Mouse (Mus musculus): Measurements from ENCODE around the gene Bcl2l1. TPM values are rescaled to one million over a fixed set of nuclear protein-coding genes. Genes with fewer than 3 reads are reported as not detected.
A peak's percentile ranks its signal among the peaks of the same experiment; 100 is the strongest.

Bcl2l1 gene
- polyA plus RNA-seq, 1 experiment from 2014 or later, result 125 TPM

DNA sequence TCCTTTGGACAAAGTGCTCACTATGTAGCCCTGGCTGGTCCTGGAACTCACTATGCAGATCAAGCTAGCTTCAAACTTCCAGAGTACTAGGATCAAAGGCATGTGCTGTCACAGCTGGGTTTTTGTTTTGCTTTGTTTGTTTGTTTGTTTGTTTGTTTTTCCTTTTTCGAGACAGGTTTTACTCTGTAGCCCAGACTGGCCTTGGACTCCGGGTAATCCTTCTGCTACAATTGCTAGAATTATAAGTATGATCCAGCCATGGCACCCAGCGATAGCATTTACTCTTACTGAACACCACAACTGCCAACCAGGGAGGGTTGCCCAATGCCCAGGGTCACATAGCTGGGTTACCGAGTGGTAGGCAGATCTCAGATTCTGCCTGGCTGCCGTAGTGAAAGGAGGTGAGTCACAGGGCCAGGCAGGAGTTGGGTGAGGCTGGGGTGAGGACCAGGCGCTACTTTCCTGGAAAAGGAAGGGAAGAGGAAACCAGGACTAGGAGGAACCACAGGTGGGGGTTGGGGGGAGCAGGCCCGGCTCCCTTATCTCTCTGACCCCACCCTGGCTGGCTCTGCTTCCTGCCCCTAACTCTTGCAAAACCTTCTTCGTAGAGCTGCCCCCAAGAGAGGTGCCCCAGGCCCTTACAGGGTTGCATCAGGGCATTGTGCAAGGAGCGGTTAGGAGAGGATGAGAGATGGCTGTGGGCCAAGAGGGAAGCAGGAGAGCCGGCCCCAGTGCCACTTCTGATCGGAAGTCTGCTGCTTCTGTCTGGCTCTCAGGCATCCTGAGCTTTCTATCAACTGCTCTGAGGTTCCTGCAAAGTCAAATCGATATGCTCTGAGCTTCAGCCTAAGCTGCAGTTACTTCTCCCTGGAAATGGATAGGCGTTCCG is 90.1 kb downstream of the Bcl2l1 start:
- H3K9me3 ChIP-seq (replicated peaks), result no peaks in the 10 kb centered on the region
- no peaks in the 10 kb centered on the region for H3K36me3 ChIP-seq
- 48% methylated on average over 14 of the region's 14 CpGs for WGBS
- H3K4me3 ChIP-seq (replicated peaks), result no peak overlapping the region
- ATAC-seq (ENCODE audit: low FRiP score), result peak; percentile 19; the same call in 1 of the 2 replicates
- no peaks in the 10 kb centered on the region for H3K27me3 ChIP-seq (replicated peaks)
- H3K27ac ChIP-seq (replicated peaks), result peak overlapping the region; percentile 58; the same call in 1 of the 2 replicates
- no peak overlapping the region; the same call in 1 of the 2 replicates for H3K9ac ChIP-seq (replicated peaks)
- peaks cover 34% of the 10 kb centered on the region for H3K4me1 ChIP-seq
- peak overlapping the region; percentile 19 for H3K4me2 ChIP-seq

DNA sequence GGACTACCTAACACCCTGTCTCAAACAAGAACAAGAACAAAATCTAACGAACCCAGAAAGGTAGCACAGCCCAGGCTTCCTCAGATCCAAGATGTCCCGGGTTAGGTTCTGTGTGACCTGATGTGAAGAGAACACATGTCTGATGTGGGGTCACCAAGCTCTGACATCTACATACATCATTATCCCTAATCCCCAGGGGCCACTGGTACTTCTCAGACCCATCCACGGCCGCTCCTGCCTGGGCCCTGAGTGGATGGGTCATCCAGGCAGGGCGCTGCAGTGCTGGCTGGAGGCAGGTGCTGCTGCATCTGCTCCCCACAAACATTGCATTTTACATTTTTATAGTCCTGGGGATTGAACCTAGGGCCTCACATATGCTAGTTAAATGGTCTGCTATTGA is 91.0 kb downstream of the Bcl2l1 start:
- peaks cover 43% of the 10 kb centered on the region for H3K4me1 ChIP-seq
- no peaks in the 10 kb centered on the region for H3K9me3 ChIP-seq (replicated peaks)
- H3K27ac ChIP-seq (replicated peaks), result no peak overlapping the region; the same call in 1 of the 2 replicates
- no peaks in the 10 kb centered on the region for H3K27me3 ChIP-seq (replicated peaks)
- ATAC-seq (ENCODE audit: low FRiP score), result no peak
- H3K4me3 ChIP-seq (replicated peaks), result no peak overlapping the region
- WGBS, result 57% methylated on average over 5 of the region's 5 CpGs
- no peaks in the 10 kb centered on the region for H3K36me3 ChIP-seq
- H3K9ac ChIP-seq (replicated peaks), result no peak overlapping the region
- no peak overlapping the region for H3K4me2 ChIP-seq

DNA sequence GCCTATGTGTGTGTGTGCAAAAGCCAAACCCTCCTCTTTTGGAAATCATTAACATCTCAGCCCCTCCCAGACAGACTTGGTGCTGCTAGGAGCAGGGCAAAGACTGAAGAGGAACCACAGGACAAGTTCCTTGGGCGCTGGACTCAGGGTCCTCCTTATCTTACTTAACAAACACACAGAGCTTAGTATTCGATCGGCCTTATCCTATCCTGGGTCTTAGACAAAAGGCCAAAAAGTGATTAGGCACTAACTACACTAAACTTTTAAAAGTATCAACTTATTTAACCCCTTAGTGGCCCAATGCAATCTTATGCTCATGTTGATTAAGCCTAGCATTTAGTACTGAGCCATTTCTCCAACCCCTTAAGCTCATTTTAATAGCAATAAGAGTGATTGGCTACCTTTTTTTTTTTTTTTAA is 91.7 kb downstream of the Bcl2l1 start:
- WGBS, result 34% methylated on average over 3 of the region's 3 CpGs
- ATAC-seq (ENCODE audit: low FRiP score), result no peak
- Histone ChIP-seq H3K36me3 (no peaks in the 10 kb centered on the region), H3K9ac (replicated peaks) (no peak overlapping the region), H3K27ac (replicated peaks) (peak overlapping the region; percentile 77; the same call in 1 of the 2 replicates), H3K4me2 (peak overlapping the region; percentile 90), H3K9me3 (replicated peaks) (no peaks in the 10 kb centered on the region), H3K4me3 (replicated peaks) (no peak overlapping the region), H3K27me3 (replicated peaks) (no peaks in the 10 kb centered on the region), H3K4me1 (peaks cover 49% of the 10 kb centered on the region)

DNA sequence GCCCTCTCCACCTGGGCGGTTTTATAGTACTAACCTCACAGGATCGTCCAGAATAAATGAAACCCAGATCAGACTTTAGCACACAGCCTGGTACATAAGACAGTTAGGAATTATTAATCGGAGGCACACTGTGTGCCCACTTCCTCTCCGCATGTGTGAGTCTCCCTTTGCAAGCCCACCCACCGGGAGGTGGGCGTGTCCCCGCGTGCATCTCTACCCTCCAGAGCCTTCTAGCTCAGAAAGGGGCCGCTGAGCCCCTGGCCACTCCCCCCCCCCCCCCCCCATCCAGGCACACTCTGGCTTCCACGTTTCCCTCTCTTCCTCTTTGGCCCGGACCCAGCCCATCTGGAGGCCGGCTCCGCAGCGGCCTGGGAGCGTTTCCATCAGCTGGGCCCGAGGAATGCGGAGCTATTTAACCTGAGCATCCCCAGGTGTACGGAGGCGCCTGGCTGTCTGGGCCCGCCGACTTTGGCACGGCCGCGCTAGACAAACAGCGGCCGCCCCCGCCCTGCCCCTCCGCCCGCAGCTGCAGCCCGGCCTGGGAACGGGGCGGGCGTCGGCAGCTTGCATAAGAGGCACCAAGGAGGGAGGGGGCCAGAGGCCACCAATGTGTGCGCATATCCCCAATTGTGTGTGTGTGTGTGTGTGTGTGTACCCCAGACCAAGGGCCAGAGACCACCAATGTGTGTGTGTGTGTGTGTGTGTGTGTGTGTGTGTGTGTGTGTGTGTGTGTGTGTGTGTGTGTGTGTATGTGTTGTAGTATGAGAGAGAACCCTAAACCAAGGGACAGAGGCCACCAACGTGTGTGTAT is 92.3 kb downstream of the Bcl2l1 start:
- Histone ChIP-seq H3K36me3 (no peaks in the 10 kb centered on the region), H3K4me3 (replicated peaks) (peak overlapping the region; percentile 43), H3K9me3 (replicated peaks) (no peaks in the 10 kb centered on the region), H3K4me1 (peaks cover 56% of the 10 kb centered on the region), H3K4me2 (peak overlapping the region; percentile 90), H3K27ac (replicated peaks) (peak overlapping the region; percentile 77), H3K27me3 (replicated peaks) (no peaks in the 10 kb centered on the region), H3K9ac (replicated peaks) (peak overlapping the region; percentile 39)
- peak; percentile 3; the same call in 1 of the 2 replicates for ATAC-seq (ENCODE audit: low FRiP score)
- WGBS, result 2% methylated on average over 36 of the region's 36 CpGs

DNA sequence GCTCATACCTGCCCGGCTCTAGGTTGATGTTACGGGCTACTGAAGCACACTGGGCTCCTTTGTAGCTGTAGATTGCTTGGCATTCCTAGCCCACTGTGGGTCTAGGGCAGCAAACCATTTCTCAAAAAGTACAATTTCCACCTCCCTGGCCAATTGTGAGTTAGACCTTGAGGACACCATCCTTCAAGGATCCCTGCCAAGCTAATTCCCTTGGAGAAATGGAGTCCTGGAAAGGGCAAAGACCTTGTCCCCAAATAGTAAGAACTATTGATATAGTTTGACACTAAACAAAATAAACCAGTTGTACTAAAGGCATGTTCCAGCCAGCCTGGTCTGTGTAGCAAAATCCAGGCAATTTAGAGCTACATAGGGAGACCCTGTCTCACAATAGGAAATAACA is 93.2 kb downstream of the Bcl2l1 start:
- Histone ChIP-seq H3K36me3 (no peaks in the 10 kb centered on the region), H3K27me3 (replicated peaks) (0 out of 2 replicates have a peak, but pooled peaks cover 1% of the 10 kb centered on the region), H3K4me3 (replicated peaks) (peak overlapping the region; percentile 53), H3K4me1 (peaks cover 58% of the 10 kb centered on the region), H3K27ac (replicated peaks) (peak overlapping the region; percentile 77), H3K9me3 (replicated peaks) (no peaks in the 10 kb centered on the region), H3K4me2 (peak overlapping the region; percentile 90), H3K9ac (replicated peaks) (no peak overlapping the region)
- ATAC-seq (ENCODE audit: low FRiP score), result no peak
- 65% methylated on average over 2 of the region's 2 CpGs for WGBS

DNA sequence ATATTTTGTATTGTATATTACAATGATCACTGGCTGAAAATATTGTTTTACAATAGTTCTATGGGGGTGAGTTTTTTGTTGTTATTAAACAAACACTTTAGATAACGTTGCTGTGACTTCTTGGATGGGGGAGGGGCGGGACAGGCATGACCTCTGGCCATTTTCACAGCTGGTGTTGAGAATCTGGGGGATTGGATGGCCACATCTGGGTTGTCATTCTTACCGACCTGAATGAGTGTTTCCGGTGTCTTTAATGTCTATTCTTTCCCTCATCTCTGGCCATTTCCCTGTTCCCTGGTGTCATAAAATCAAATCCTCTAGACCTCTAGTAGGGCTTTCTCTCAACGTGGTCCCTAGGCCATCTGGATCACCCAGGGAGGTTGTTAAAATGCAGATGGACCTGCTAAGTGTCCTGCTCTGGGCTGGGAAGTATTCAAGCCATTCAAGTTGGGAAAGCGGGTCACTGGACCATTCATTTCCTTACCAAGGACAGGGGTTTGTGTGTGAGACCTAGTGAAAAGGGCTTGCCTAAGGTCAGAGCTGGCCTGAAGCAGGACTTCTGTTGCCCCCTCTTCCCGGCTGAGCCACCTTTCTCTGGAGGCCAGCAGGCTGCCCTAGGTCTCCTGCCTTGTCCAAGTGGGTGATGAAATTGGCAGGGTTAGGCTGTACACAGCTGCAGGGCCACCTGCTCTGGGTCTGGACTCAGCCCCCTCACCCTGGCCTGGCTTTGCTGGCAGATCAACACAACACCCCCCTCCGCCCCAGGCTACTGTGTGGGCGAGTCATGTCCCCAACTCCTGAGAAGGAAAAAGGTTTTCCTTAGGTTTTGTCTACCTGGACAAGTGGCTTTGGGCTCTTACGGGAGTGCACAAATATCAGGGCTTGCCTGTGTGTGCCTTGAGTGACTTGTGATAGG is 94.0 kb downstream of the Bcl2l1 start:
- no peaks in the 10 kb centered on the region for H3K36me3 ChIP-seq
- H3K27me3 ChIP-seq (replicated peaks), result 0 out of 2 replicates have a peak, but pooled peaks cover 3% of the 10 kb centered on the region
- WGBS, result 16% methylated on average over 10 of the region's 10 CpGs
- no peaks in the 10 kb centered on the region for H3K9me3 ChIP-seq (replicated peaks)
- peak overlapping the region; percentile 77 for H3K27ac ChIP-seq (replicated peaks)
- ATAC-seq (ENCODE audit: low FRiP score), result no peak
- peaks cover 58% of the 10 kb centered on the region for H3K4me1 ChIP-seq
- peak overlapping the region; percentile 90 for H3K4me2 ChIP-seq
- peak overlapping the region; percentile 53 for H3K4me3 ChIP-seq (replicated peaks)
- peak overlapping the region; percentile 63 for H3K9ac ChIP-seq (replicated peaks)

DNA sequence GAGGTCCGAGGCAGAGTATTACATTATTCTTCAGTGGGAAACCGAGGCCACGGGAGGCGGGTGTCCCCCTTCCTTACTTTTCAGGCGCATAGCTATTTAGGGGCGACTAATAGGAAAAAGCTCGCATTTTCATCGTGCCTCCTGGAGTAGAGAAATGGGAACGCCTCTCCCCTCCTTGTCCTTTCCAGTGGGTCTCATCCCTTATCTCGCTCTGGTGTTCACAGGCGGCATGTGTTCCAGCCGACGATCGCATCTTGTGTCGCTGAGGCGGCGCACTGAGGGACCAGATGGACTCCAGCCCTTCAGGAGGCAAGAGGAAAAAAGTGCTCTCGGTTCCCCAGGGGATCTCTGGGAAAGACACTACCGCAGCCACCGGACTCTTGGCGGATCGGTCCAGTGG is 94.8 kb downstream of the Bcl2l1 start:
- Histone ChIP-seq H3K4me1 (peaks cover 52% of the 10 kb centered on the region), H3K9ac (replicated peaks) (peak overlapping the region; percentile 63), H3K27ac (replicated peaks) (peak overlapping the region; percentile 81), H3K36me3 (no peaks in the 10 kb centered on the region), H3K9me3 (replicated peaks) (no peaks in the 10 kb centered on the region), H3K27me3 (replicated peaks) (0 out of 2 replicates have a peak, but pooled peaks cover 3% of the 10 kb centered on the region), H3K4me3 (replicated peaks) (peak overlapping the region; percentile 53), H3K4me2 (peak overlapping the region; percentile 90)
- ATAC-seq (ENCODE audit: low FRiP score), result no peak
- under 1% methylated on average over 22 of the region's 22 CpGs for WGBS

DNA sequence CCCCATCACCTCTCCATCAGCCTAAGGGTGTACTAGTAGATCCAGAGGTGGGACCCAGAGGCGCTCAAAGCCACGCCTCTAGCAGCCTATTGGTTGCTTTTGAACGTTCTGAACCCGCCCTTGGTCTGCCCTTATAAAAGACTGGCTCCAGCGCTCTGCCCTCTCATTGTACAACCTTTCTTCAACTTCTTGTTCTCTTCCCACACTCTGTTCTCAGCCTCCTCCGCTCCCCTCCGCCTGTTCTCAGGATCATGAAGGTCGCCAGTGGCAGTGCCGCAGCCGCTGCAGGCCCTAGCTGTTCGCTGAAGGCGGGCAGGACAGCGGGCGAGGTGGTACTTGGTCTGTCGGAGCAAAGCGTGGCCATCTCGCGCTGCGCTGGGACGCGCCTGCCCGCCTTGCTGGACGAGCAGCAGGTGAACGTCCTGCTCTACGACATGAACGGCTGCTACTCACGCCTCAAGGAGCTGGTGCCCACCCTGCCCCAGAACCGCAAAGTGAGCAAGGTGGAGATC is 95.4 kb downstream of the Bcl2l1 start, which contains the start of gene Id1:
Gene Id1, plus strand, starts transcription at position 162 of the 512 bp plus-strand sequence.
- peak; percentile 70 for ATAC-seq (ENCODE audit: low FRiP score)
- no peaks in the 10 kb centered on the region for H3K9me3 ChIP-seq (replicated peaks)
- H3K4me2 ChIP-seq, result peak within 1 kb of the TSS; percentile 90
- H3K27ac ChIP-seq (replicated peaks), result peak within 1 kb of the TSS; percentile 82
- peak within 1 kb of the TSS; percentile 53 for H3K4me3 ChIP-seq (replicated peaks)
- peaks cover 46% of the 10 kb centered on the region for H3K4me1 ChIP-seq
- H3K27me3 ChIP-seq (replicated peaks), result 0 out of 2 replicates have a peak, but pooled peaks cover 3% of the 10 kb centered on the region
- H3K36me3 ChIP-seq, result no peaks in the 10 kb centered on the region
- H3K9ac ChIP-seq (replicated peaks), result peak within 1 kb of the TSS; percentile 63
- under 1% methylated on average over 28 of the region's 28 CpGs for WGBS

DNA sequence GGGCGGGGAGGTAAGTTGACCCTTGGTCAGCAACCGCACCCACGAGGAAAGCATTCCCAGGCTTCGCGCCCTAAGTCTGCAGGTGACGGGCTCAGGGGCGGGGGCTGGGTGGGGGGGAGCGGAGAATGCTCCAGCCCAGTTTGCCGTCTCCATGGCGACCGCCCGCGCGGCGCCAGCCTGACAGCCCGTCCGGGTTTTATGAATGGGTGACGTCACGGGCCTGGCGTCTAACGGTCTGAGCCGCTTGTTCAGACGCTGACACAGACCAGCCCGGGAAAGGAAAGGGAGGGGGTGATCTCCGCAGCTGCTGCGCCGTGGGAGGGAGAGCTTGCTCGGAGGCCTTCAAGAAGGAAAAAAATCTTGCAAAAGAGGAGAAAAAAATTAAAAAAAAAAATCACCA is 96.5 kb downstream of the Bcl2l1 start:
- H3K9me3 ChIP-seq (replicated peaks), result no peaks in the 10 kb centered on the region
- peak; percentile 90 for ATAC-seq (ENCODE audit: low FRiP score)
- H3K4me3 ChIP-seq (replicated peaks), result peak overlapping the region; percentile 53
- no peaks in the 10 kb centered on the region for H3K36me3 ChIP-seq
- under 1% methylated on average over 28 of the region's 28 CpGs for WGBS
- peak overlapping the region; percentile 26 for H3K9ac ChIP-seq (replicated peaks)
- peak overlapping the region; percentile 90 for H3K4me2 ChIP-seq
- H3K27me3 ChIP-seq (replicated peaks), result 0 out of 2 replicates have a peak, but pooled peaks cover 3% of the 10 kb centered on the region
- peak overlapping the region; percentile 82 for H3K27ac ChIP-seq (replicated peaks)
- H3K4me1 ChIP-seq, result peaks cover 48% of the 10 kb centered on the region

DNA sequence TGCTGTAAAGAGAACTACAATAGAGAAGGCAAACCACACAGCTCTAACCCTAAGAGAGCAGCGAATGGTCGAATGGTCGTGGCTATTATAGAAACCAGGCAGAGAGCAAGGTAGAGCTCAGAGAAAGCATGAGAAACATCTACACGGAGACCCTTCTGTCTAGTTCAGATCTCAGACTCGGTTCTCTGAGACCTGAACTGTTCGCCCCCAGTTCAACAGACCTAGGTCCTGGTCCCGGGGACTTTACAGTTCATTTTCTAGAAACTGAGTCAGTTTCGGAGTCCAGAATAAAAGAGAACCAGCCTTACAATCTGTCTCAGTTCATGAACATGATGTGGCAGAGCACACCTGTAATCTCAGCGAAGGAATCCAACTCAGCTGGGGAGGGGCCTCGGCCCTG is 97.0 kb downstream of the Bcl2l1 start:
- Histone ChIP-seq H3K36me3 (no peaks in the 10 kb centered on the region), H3K4me1 (peaks cover 51% of the 10 kb centered on the region), H3K27ac (replicated peaks) (peak overlapping the region; percentile 62), H3K27me3 (replicated peaks) (0 out of 2 replicates have a peak, but pooled peaks cover 3% of the 10 kb centered on the region), H3K9me3 (replicated peaks) (no peaks in the 10 kb centered on the region), H3K4me3 (replicated peaks) (peak overlapping the region; percentile 53), H3K4me2 (peak overlapping the region; percentile 90), H3K9ac (replicated peaks) (0 out of 2 replicates have a peak overlapping the region, but pooled peaks have one; percentile 26)
- no peak for ATAC-seq (ENCODE audit: low FRiP score)
- WGBS, result 17% methylated on average over 10 of the region's 10 CpGs

All from neural tube, embryonic 15.5 days (tissue).